Mouse (Mus musculus) midbrain, embryonic 14.5 days (tissue): Measurements from ENCODE around the gene Ric3. TPM values are rescaled to one million over a fixed set of nuclear protein-coding genes. Genes with fewer than 3 reads are reported as not detected.
"Not testable (repeated sequence)": the region's sequence is repeated elsewhere in the genome, so short reads cannot be mapped to it uniquely, and the experiment has no call there.

ENCODE experiments used
- ATAC-seq: fragments of 200-750 bp; cut with Nextera tagmentation; 2 replicates; pipeline ENCODE4 v1.8.0; 2017; ENCODE audit warnings: moderate number of reproducible peaks, moderate library complexity; ENCODE audit not compliant: low FRiP score, low TSS enrichment
- DNase-seq: peaks from one replicate; pipeline ENCODE4 v3.0.0-alpha.2; 2015
- H3K27ac ChIP-seq: fragments of 300-500 bp; sonication (generic); replicated peaks from 2 replicates; pipeline ENCODE4 v1.5.1; 2014; ENCODE audit warnings: mild to moderate bottlenecking, low read depth, low read length, moderate library complexity
- H3K27me3 ChIP-seq: fragments of 300-500 bp; sonication (generic); 2 replicates; pipeline ENCODE4 v1.6.1; 2014; ENCODE audit warnings: low read length, control low read depth, mixed read lengths; ENCODE audit not compliant: control insufficient read depth, insufficient read depth
- H3K36me3 ChIP-seq: fragments of 300-500 bp; sonication (generic); 2 replicates; pipeline ENCODE4 v1.6.1; 2014; ENCODE audit warnings: low read length, control low read depth; ENCODE audit not compliant: control insufficient read depth, insufficient read depth
- H3K4me1 ChIP-seq: fragments of 300-500 bp; sonication (generic); 2 replicates; pipeline ENCODE4 v1.6.1; 2014; ENCODE audit warnings: mild to moderate bottlenecking, antibody characterized with exemption, low read length, control low read depth; ENCODE audit not compliant: control insufficient read depth, insufficient read depth
- H3K4me2 ChIP-seq: fragments of 300-500 bp; sonication (generic); 2 replicates; pipeline ENCODE4 v1.6.1; 2014; ENCODE audit warnings: mild to moderate bottlenecking, low read length, moderate library complexity
- H3K4me3 ChIP-seq: fragments of 300-500 bp; sonication (generic); replicated peaks from 2 replicates; pipeline ENCODE4 v1.5.1; 2014; ENCODE audit warnings: low read depth, low read length
- H3K9ac ChIP-seq: fragments of 300-500 bp; sonication (generic); replicated peaks from 2 replicates; pipeline ENCODE4 v1.6.1; 2014; ENCODE audit warnings: mild to moderate bottlenecking, low read length, moderate library complexity
- H3K9me3 ChIP-seq: fragments of 300-500 bp; sonication (generic); 2 replicates; pipeline ENCODE4 v1.6.1; 2016; ENCODE audit warnings: low read length, control low read depth, mixed read lengths; ENCODE audit not compliant: control insufficient read depth
- WGBS: fragments of 180-500 bp; shearing (Covaris S2); extraction: QIAGEN DNeasy Blood & Tissue Kit; methylation state at CpG from one replicate; pipeline ENCODE4 v1.1.7; 2014; 5-methylcytosine and 5-hydroxymethylcytosine counted together
- polyA plus RNA-seq: library from polyadenylated mRNA; unstranded; fragments of >200 nt; fragmentation: Nextera tagmentation; extraction: Ambion mirVana; gene quantifications from 2 replicates; pipeline ENCODE4 v1.2.1, GENCODE M21; 2014

Gene Ric3
- 33.6 and 36.1 TPM in 2 replicates for polyA plus RNA-seq

DNA sequence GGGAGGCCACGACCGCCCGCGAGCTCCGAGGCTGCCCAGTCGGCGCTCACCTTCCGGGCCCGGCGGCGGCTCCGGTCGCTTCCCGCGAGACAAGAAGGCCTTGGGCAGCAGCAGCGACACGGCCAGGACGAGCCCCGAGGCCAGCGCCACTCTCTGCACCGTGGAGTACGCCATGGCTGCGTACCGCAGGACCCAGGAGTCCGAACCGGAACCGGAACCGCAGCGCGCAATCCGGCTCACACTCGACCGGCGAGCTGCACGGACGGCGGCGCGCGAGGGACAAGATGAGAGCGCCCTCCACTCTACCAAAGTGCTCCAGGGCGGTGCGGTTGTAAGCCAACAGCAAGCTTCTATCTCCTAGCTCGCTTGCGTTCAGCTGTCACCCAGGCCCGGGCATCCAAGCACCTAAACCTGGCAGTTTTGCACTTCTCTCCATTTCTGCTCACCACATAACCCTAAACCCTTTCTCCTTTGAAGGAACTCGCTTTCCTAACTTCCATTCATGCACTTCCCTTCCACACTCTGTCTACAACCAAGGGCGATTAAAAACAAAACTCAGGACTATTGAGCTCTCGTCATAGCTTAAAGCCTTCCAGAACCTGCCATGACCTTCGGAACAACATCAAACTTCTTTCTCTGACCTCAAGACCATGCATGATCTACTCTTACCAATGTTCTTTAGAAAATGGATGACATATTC lies at the start of gene Ric3:
Gene Ric3 (minus strand): TSS at position 219 of the 700 bp plus-strand sequence.
- Histone ChIP-seq H3K9me3 (no peaks in the 10 kb centered on the region), H3K36me3 (no peaks in the 10 kb centered on the region), H3K27me3 (no peaks in the 10 kb centered on the region), H3K4me1 (peaks cover 15% of the 10 kb centered on the region), H3K4me3 (peak within 1 kb of the TSS; percentile 83), H3K4me2 (peak within 1 kb of the TSS; percentile 78), H3K27ac (peak within 1 kb of the TSS; percentile 77), H3K9ac (peak within 1 kb of the TSS; percentile 83)
- WGBS, result 3% methylated on average over 50 of the region's 50 CpGs
- DNase-seq (peak; percentile 91), ATAC-seq (peak; percentile 93)

DNA sequence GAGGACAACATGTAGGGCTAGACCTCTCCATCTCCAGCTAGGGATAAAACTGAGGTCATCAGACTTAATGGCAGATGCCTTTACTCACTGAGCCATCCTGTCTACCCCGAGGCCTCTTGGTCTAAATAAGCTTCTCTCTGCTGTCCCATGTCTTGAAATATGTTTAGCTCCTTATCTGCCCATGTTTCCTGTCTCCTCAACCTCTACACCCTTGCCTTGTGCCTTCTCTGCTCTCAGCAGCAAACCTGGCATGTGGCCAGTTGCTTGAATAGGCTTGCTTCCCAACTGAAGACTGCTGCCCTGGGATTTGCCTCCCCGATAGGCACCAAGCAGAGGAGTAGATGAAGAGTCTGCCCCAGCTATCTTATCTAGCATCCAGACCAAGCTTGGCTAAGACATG lies 48.4 kb upstream of the Ric3 start:
- DNase-seq, result no peak

GRCm38 (mm10) chr7:109129946-109130686 lies 47.0 kb upstream of the Ric3 start:
- Histone ChIP-seq H3K9me3 (no peaks in the 10 kb centered on the region), H3K27ac (no peak overlapping the region), H3K4me3 (no peak overlapping the region), H3K4me2 (no peak overlapping the region), H3K4me1 (no peaks in the 10 kb centered on the region), H3K27me3 (no peaks in the 10 kb centered on the region), H3K9ac (no peak overlapping the region), H3K36me3 (no peaks in the 10 kb centered on the region)
- 79% methylated on average over 5 of the region's 5 CpGs for WGBS
- ATAC-seq (no peak; the same call in 1 of the 2 replicates), DNase-seq (no peak)

More for the DNA sequence above, 48.4 kb upstream of the Ric3 start:
- Histone ChIP-seq H3K4me3 (no peak overlapping the region), H3K4me2 (no peak overlapping the region), H3K27ac (no peak overlapping the region), H3K27me3 (no peaks in the 10 kb centered on the region), H3K36me3 (peaks cover 1% of the 10 kb centered on the region; the same call in 1 of the 2 replicates), H3K9ac (no peak overlapping the region), H3K4me1 (no peaks in the 10 kb centered on the region), H3K9me3 (no peaks in the 10 kb centered on the region)
- ATAC-seq, result no peak
- 78% methylated on average over 2 of the region's 2 CpGs for whole genome bisulfite sequencing

DNA sequence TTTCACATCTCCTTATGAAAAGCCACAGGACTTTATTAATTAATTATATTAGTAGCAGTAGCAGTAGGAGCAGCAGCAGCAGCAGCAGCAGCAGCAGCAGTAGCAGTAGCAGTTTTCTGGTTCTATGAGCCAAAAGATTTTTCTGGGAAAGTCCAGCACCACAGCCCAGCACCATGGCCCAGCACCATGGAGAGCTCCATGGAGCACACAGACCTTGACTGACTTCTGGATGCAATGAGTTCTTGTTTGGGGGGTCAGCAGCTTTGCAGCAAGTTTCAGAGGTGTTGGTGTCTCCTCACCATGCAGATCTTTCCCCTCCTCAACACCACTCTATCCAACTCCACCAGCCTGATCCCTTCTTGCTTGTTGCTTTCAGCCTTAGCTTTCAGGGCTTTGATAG lies 46.3 kb upstream of the Ric3 start:
- no peaks in the 10 kb centered on the region for H3K27me3 ChIP-seq
- no peak overlapping the region for H3K27ac ChIP-seq
- no peaks in the 10 kb centered on the region for H3K9me3 ChIP-seq
- no peak overlapping the region for H3K4me2 ChIP-seq
- no peaks in the 10 kb centered on the region for H3K36me3 ChIP-seq
- ATAC-seq (no peak), DNase-seq (no peak)
- no peaks in the 10 kb centered on the region for H3K4me1 ChIP-seq
- H3K4me3 ChIP-seq, result no peak overlapping the region
- H3K9ac ChIP-seq, result no peak overlapping the region

- Histone ChIP-seq H3K4me2 (0 out of 2 replicates have a peak overlapping the region, but pooled peaks have one; percentile 0), H3K27me3 (no peaks in the 10 kb centered on the region), H3K4me1 (peaks cover 20% of the 10 kb centered on the region), H3K4me3 (no peak overlapping the region), H3K36me3 (no peaks in the 10 kb centered on the region), H3K9ac (no peak overlapping the region), H3K27ac (peak overlapping the region; percentile 53), H3K9me3 (no peaks in the 10 kb centered on the region)
- ATAC-seq (peak; percentile 55), DNase-seq (peak; percentile 29)
- 29% methylated on average over 4 of the region's 4 CpGs for WGBS
Measured at GRCm38 (mm10) chr7:109115929-109116328, 32.8 kb upstream of the Ric3 start.

DNA sequence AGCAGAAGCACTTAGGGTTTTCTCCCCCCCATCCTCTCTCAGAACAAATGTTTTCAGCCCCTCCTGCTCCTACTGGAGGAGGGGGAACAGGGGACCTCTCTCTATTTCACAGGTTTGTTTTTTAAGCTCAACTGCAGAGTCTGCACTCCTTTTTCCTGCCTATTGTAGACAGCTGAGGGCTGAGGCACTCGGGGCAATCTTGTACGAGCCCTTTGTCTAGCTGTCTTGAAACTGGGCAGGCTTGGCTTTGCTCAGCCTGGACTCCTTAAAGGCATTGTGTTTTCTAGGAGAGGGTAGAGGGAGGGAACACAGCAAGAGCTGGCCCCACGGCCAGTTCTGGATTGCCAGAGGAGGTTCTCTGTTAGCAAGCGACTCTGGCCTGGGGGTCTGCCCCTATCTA lies 32.4 kb upstream of the Ric3 start:
- no CpG with 5 or more reads among the region's 4 CpGs for WGBS
- H3K27ac ChIP-seq, result peak overlapping the region; percentile 53
- H3K9ac ChIP-seq, DNase-seq, H3K9me3 ChIP-seq, H3K36me3 ChIP-seq, H3K4me3 ChIP-seq, H3K27me3 ChIP-seq: not testable (repeated sequence)
- peaks cover 22% of the 10 kb centered on the region for H3K4me1 ChIP-seq
- ATAC-seq, result peak; percentile 82
- 0 out of 2 replicates have a peak overlapping the region, but pooled peaks have one; percentile 0 for H3K4me2 ChIP-seq

GRCm38 (mm10) chr7:109114950-109115349 lies 31.8 kb upstream of the Ric3 start:
- Histone ChIP-seq H3K4me3 (no peak overlapping the region), H3K4me2 (no peak overlapping the region), H3K27me3 (no peaks in the 10 kb centered on the region), H3K4me1 (peaks cover 25% of the 10 kb centered on the region), H3K9me3 (no peaks in the 10 kb centered on the region), H3K9ac (no peak overlapping the region), H3K27ac (peak overlapping the region; percentile 68), H3K36me3 (no peaks in the 10 kb centered on the region)
- 16% methylated on average over 10 of the region's 10 CpGs for WGBS
- ATAC-seq (peak; percentile 88), DNase-seq (peak; percentile 81)

DNA sequence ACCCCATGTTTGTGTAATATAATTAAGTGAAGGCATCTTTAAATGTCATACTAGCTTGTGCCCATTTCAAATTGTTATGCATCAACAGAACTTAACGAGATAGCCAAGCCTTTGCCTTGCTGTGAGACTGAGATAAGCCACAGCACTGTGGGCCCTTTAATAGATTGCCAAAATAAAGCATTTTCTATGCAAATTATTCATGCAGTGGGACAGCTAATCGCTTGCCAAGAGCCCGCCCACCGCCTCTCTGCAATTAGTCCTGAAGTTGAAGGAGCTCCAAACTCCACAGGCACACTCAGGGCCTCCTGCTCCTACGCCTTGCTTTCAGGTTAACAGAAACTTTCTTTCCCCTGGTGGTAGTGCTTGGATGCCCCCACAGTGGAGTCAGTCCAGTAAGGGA lies 27.9 kb upstream of the Ric3 start:
- H3K36me3 ChIP-seq, result no peaks in the 10 kb centered on the region
- H3K4me1 ChIP-seq, result peaks cover 20% of the 10 kb centered on the region
- H3K9ac ChIP-seq, result no peak overlapping the region
- no peaks in the 10 kb centered on the region for H3K27me3 ChIP-seq
- no peak overlapping the region for H3K27ac ChIP-seq
- ATAC-seq, result 0 out of 2 replicates have a peak, but pooled peaks have one; percentile 38
- 33% methylated on average over 5 of the region's 5 CpGs for WGBS
- peak; percentile 73 for DNase-seq
- no peak overlapping the region for H3K4me3 ChIP-seq
- H3K4me2 ChIP-seq, result no peak overlapping the region
- H3K9me3 ChIP-seq, result no peaks in the 10 kb centered on the region
